Mouse (Mus musculus) heart, postnatal 0 days (tissue): ENCODE data around the gene Cd244a.

Experiments
- CTCF ChIP-seq: IDR thresholded peaks from 2 replicates; pipeline ENCODE4 v1.5.1; 2016; ENCODE audit warnings: antibody characterized with exemption, control low read depth, low read depth
- EP300 ChIP-seq: IDR thresholded peaks from 2 replicates; pipeline ENCODE4 v1.6.1; 2016; ENCODE audit warnings: antibody characterized with exemption, low read depth

DNA sequence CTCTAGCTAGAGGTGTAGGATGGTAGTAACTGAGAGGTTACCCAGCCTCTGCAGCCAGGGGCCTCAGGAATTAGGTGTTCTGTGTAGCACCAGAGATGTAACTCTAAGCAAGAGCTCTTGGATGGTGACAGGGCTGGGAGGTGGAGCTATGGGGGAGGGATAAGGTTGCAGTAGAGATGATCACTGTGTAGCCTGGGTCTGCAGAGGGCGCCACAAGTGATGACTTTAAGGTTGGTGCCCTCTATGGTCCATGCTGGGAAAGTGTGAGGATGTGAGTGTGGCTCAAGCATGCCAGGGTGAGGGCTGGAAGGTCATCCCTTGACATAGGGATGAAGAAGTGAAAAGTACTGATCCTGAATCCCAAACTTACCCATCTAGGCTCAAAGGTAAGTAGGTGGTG, 44.0 kb upstream of the Cd244a start:
- TF ChIP-seq CTCF (no peak), EP300 (no peak)
